Mouse (Mus musculus): ENCODE data around the gene Tmem163.

The Tmem163 gene

DNA sequence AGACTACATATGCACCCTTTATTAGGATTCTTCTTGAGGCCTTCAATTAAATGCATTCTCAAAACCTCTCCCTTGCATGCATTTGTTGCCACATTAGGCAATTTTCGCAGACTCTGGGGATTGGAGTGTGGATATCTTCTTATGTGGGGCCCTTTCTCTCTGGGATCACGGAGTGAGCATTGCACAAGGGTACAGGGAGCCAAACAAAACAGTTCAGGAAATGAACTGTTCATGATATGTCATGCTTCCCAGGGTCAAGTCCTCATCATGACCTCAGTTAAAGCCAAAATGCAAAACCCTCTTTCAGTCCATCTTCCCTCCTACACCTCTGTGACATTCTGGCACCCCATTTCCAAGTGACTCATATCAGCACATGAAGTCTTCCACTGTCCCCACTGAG is 27.8 kb downstream of the Tmem163 start:
- no peak for DNase-seq (ENCODE audit: low spot score)

DNA sequence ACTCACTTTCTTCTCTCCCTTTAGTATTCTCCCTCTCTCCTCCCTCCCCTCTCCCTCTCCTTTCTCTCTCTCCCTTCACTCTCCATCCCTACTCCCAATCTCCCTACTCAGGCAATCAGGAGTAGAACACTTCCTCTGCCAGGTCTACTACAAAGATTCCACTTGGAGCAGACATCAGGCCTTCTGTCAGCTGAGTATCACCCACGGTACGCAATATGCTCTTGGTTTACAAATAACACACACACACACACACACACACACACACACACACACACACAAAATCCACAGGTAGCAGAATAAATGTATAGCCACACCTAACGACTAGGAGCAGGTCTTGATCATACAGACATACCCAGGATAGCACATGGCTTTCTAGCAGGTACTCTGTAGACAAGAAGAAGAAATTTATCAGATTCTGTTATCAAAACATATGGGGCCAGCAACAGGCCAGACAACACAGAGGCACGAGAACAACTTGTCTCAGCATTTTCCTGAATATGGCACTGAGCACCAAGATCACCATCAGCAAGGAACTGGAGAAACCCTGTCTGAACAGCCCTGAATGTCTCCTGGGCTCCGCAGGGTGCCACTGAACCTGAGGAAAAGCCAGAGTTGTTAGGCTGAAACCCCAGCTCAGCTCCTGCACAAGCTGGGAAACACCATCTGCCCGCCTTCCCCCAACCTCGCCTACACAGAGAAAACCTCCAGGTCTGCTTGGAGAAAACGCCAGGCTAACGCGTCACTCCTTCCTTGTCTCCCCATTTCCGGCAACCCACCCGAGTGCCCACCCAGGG is 36.2 kb downstream of the Tmem163 start:
- DNase-seq (ENCODE audit: low spot score) = no peak

DNA sequence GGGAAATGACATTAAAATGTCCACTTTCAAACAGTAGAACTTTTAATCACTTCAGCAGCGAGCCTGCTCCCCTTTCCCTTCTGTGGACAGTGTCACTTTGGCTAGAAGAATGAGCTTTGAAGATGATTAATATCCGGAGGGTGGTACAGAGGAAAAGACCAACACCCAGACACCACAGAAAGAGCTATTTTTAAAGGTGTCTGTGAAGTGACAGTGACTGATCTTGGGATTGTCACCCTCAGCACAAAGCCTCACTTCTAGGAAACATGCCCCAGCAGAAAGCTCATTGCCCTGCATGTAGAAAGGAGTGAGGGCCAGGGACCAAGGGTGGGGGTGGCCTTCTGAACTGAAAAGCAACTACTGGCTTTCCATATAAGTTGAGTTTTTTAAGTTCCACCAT is 41.4 kb downstream of the Tmem163 start:
- DNase-seq (ENCODE audit: low spot score) = no peak

DNA sequence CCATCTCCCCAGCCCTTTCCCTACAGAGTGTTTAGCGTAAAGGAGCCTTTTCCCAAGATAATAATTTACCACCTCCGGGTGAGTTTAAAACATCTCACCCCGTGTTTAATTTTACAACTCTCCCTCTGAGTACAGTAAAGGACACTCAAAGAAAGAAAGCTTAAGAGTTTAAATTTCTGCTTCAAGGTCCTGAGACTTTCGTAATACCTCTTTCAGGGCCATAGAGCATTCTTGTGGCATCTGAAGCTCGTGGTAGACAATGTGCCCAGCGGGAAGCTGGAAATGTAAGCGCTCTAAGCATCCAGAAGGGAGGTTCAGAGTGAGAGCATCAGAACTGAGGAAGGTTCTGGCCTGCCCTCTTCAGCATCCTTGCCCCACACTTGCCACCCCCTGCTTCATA is 52.2 kb downstream of the Tmem163 start:
- DNase-seq (ENCODE audit: low spot score) = no peak

DNA sequence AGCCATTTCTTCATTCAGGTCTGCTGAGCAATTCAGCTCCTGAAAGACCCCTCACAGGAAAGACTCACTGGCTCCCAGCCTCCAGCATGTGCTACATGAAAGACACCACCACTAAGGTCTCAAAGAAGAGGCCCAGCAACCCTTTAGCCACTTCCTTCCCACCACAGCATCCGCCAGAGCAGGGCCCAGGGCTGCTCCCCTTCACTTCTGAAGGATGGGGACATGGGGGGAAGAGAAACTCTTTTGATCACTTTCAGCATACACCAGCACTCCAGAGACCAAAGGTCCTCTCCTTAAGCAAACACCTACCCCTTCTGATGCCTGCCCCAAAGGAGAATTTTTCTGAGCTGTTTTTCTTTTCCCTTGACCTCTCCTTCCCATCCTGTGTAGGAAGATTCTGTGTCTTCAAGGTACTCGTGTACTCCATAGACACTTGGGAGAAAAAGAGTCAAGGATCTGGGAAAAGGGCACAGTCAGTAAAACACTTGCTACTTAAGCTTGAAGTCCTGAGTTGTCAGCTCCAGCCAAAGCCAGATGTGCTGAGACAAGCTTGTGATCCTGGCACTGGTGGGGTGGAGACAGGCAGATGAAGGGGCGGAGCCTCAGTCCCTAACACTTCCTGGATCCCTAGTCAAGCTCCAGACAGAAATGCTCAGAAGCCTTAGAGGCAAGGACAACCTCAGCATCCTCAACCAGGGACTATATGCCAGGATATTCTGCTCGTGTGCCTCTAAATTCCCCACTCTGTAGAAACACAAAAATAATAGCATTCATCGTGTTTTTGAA is 53.6 kb downstream of the Tmem163 start:
- DNase-seq (ENCODE audit: low spot score) = peak; percentile 24

DNA sequence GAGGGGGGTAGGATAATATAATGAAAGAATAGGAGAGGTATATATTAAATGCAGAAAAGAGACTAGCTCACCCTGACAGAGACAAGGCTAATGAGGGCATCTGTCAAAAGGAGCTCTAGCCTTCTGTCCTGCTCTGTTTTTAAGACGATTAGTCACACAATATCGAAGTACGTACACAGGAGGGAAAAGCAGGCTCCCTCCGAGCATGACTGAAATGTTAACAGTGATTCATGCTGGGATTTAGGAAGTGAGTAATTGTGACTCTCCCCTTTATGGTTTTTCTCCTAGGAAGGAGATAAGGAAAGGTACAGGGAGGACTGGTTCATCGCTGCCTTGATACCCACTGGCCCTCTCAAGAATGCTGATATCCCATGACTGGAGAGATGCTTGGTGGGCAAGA is 57.0 kb downstream of the Tmem163 start:
- no peak for DNase-seq (ENCODE audit: low spot score)

DNA sequence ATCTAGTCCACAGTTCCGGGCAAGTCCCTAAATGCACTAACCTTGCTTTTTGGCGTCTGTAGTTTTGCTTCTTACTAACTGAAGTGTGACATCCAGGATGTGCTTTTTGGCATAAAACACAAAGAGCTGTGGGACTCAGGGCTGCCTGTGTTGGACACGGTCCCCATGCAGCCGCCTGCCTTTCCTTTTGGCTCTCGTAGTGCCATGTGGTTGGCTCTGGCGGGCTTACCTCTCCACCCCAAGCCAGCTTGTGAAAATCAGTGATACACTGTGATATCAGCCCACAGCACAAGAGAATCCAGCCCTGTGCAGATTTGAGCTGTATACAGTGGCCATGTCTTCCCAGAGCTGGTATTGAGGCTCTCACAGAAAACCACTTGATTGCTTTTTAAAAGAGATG is 60.3 kb downstream of the Tmem163 start:
- DNase-seq (ENCODE audit: low spot score) = no peak

DNA sequence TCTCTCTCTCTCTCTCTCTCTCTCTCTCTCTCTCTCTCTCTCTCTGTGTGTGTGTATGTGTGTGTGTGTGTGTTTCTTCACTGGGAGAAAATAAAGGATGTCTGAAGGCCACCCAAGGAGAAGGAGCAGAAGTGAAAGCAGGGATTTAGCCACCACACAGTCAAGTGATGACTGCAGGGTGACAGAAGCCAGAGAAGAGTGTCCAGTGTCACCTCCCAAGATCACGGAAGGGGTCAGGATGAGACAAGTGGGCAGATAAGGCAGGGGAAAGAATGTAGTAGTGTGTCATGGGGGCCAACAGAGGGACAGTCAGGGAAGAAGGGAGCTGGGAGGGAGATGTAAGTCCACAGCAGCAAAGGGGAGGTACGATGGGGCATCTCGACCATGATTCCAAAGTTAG is 69.0 kb downstream of the Tmem163 start:
- no peak for DNase-seq (ENCODE audit: low spot score)

DNA sequence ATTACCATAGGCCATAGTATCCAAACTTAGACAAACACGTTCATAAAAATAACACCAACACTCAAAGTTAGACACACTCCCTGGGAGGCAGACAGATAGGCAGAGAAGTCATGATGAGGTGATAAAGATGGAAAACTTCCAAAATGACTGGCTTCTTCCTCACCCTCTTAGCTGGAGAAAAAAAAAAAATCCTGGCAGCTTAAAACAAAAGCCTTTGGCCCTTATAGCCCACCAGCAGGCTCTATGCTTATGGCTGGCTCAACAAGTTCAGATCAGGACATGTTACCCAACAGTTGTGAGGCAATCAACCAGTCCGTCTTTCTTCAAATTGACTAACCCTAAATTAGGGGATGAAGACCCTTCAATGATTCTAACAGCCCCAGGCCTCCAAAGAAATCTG is 69.5 kb downstream of the Tmem163 start:
- no peak for DNase-seq (ENCODE audit: low spot score)

DNA sequence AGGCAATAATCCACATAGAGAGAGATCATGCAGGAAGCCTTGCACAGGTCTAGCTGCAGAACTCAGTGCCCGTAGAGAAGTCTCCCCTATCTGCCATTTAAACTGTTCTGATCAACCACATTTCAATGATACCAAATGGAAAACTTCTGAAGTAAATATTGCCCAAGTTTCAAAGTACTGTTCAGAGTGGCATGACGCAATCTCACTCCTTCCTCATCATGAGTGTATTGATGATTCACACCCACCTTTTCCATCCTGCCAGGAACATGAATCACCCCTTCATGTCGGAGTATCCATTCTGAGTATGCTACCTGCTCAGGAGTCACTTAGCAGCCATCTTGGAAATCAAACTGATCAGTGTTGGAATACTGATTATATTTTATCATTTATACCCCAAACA is 71.0 kb downstream of the Tmem163 start:
- DNase-seq (ENCODE audit: low spot score) = no peak

DNA sequence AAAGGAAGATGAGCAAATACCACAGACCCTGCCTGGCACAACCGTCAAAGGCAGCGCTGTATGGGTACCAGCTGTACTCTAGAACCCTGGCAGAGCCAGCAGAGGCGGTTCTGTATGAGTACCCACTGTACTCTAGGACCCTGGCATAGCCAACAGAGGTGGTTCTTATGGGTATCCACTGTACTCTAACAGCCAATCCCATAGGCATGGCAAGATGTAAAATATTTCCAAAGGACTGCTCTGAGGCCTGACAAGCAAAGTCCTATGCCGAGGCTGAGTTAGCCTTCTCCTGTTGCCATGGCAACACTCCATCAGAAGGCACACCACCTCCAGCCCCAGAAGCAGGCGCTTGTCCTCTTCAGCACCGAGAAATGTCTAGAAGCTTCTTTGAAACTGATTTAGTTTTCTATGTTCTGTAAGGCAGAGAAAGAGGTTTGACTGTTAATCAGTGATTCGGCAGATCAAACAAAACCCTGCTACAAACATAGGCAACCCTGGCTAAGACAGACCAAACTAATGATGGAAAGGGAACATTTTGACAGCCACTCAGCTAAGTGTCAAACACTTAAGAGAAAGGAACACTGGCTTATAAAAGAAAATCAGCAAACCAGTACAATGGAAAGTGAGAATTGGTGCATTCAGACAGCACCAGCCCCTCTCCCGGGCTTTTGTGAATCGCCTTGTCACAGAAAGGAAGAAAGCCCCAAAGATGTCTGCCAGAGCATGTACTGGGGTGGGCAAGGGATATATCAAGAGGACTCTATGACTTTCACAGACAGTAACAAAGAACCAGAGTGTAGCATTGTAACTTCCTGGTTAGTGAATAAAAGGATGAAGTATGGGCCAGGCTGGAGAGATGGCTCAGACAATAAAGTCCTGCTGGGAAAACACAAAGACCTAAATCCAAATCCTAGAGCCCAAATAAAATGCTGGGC is 75.4 kb downstream of the Tmem163 start:
- DNase-seq (ENCODE audit: low spot score) = peak; percentile 33

DNA sequence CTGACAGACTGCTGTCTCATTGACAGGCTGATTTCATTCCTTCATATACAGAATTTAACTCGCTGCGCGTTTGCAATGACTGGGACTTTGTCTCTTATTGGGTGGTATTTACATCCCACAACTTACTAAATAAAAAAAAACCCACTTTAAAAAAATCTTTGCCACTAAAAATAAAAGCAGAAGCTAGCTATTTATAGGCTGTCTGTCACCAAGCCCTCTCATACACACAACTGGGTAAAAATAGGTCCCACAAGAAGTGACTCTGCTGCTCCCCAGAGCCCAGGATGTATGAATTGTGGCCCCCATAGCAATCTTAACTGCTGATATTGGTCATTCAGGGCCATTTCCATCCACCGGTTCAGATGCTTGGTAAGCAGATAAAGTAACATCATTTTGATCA is 83.2 kb downstream of the Tmem163 start:
- no peak for DNase-seq (ENCODE audit: low spot score)

DNA sequence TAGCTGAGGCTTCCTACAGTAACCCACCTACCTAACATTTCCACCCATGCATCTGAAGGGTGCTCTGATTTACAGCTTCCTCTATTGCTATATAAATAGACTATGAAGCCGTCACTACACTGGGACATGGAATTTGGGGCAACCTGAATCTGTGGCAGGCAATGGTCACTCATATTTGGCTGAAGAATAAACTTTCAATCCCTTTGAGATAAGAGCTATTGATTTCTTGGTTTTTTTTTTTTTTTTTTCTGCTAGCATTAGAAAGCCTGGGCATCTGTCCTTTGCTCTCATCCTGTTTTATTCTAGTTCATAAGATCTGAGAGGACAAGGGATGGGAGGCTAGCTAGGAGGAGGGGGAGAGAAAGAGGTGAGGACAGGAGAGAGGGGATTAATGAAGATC is 83.6 kb downstream of the Tmem163 start:
- DNase-seq (ENCODE audit: low spot score) = no peak

DNA sequence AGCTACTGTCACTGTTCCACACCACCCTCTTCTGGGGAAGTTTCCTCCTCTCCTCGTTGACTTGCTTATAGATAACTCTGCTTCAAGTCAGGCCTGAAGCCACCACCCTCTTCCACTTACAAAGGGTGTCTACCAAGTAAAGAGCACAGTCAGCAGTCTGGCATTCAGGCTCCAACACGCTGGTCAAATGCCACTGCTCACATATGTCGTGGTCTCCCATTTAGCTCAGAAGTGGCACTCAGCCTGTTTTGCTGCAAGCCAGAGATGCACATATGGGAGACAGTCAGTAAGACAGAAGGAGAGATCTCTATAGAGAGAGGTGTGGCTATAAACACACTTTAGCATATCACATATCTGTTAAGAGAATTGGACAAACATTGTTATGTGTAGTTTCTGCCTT is 89.8 kb downstream of the Tmem163 start:
- DNase-seq (ENCODE audit: low spot score) = no peak

DNA sequence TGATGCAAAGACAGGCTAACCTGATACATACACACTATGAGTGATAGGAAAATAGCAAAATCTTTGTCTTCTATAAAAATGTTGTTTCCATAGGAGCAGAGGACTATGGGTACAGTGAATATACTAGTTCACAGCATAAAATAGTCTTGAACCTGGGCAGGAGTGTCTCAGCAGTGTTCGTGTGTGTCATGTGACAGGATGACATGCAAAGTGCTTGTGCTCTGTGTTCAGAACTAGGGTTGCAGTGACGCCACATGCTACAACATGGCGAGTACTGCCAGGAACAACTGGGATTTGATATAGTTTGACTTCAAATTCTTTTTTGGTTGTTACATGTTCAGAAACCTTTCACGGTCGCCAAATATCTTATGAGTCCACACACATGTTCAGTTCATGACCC is 92.3 kb downstream of the Tmem163 start:
- no peak for DNase-seq (ENCODE audit: low spot score)

DNA sequence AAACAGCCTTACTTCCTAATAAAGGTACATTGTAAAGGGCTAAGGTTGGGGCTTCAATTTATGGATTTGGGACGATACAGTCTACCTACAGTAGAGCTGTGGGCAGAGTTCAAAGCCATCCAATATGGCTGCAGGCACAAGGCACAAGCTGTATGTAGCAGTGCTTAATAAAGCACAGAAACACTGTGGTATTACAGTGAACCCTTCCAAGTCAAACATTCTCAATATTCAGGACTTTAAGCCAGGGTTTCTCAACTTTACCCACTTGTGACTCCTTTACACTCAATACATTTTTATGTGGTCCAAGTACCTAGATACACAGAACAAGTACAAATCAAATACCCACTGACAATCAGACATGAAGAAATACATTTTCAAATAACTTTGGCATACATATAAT is 93.2 kb downstream of the Tmem163 start:
- DNase-seq (ENCODE audit: low spot score) = no peak

DNA sequence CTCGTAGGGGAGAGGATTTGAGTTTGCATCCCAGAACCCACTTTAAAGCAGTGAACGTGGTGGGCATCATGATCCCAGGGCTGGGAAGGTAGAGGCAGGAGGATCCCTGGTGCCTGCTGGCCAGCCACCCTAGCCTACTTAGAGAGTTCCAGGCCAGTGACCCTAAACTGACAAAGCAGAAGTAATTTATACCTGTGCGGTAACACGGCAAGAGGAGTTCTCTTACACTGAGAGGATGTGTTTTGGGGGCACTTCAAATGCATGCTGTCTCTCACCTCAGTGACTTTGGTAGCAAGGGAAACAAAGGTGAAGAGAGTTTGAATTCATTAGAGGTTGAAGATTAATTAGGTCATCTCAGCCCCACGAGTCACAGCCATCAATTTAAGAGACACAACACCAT is 101.4 kb downstream of the Tmem163 start:
- no peak for DNase-seq (ENCODE audit: low spot score)

DNA sequence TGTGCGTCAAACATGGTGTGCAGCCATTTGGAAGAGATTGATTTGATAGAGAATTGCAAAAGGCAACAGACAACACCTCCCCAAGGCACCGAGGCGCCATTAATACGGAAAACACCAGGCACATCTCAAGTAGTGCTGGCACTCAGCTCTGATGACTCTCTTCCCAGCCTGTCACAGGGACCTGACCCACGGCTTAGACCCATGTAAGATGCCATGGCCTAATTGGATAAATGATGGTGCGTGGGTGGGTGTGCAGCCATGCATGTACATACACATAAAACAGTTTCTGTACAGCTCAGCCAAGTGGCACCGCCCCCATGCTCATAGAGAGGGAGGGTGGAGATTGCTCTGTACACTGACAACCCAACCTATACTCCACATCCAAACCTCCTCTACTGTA is 102.3 kb downstream of the Tmem163 start:
- DNase-seq (ENCODE audit: low spot score) = peak; percentile 85

DNA sequence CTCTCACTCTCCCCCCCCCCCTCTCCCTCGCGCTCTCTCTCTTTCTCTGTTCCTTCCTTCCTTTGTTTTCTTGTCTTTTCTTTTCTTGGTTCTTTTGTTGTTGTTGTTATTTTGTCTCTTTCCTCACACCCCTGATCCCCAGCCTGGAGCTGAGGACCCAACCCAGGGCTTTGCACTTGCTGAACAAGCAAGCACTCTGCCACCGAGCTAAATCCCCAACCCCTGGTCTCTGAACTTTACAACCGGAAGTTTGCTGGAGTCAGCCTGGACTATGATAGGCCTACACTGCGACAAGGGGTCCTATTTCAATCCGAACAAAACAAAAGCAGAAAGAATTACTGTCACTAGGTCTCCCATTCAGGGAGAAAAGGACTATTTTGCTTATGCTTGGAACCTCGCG is 102.8 kb downstream of the Tmem163 start:
- no peak for DNase-seq (ENCODE audit: low spot score)

DNA sequence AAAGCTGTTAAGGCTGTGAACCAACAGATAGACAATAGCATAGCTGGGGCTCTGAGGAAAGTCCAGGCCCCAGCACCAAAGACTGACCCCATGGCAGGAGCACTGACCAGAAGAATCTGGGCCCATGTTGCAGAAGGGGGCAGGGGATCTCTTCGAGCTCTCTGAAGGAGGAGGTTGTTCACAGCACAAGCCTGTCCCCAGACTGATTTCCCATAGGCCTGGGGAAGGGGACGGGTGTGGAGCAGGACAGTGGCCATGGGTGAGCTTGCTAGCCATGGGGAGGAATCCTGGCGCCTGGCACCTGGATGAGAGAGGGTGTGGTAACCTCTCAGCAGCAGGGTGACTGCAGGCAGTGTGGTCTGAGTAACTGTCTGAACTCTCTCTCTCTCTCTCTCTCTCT is 103.2 kb downstream of the Tmem163 start:
- DNase-seq (ENCODE audit: low spot score) = peak; percentile 47

DNA sequence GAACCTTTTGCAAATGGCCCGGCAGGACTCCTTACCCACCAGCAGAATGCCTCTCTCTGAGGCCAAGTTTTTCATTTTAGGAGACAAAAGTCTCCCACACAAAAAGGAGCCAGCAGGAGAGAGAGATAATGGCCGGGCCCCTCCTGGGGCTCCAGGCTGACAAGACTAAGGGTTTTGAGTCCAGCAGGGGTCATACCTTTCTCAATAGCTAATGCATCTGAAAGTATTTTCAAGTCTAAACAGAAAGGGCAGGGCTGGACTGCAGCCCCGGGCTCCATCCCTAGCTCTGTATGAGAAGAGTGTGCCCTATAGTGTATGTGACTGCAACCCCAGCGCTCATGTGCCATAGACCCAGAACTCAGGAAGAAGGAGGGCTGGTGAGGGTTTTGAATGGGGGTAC is 103.7 kb downstream of the Tmem163 start:
- peak; percentile 26 for DNase-seq (ENCODE audit: low spot score)

DNA sequence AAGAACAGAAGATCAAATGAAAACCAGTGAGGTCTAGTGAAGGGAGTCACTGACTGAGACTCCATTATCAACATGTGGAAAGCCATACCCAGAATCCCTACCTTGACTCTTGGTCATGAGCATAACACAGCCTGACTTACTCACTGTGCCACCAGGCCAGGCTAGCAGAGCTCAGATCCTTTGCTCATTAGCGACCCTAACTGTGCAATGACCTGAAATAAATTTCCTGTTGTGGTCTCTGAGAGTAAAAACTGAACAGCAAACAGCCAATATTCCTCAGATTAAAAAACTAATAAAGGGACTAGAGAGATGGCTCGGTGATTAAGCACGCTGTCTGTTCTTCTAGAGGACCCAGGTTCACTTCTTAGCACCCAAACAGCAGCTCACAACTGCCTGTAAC is 106.2 kb downstream of the Tmem163 start:
- peak; percentile 67 for DNase-seq (ENCODE audit: low spot score)

DNA sequence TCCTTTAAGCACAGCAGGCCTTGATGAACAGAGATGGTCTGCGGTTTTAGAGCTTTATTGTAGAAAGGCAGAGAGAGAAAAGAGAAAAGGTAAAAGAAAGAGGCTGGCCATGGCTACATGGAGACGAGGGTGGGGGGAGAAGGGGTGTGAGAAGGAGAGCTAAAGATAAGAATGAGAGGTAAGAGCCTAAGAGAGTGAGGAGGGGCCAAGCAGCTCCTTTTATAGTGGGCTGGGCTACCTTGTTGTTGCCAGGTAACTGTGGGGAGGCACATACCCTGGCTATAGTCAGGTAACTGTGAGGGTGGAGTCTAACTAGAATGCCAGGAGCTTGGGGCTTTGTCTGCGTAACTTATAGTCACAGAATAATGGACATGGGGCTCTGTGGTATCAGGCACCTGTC is 110.7 kb downstream of the Tmem163 start:
- DNase-seq (ENCODE audit: low spot score) = no peak

All from retina, embryonic 14.5 days (tissue).